Mouse (Mus musculus) T-helper 1 cell (primary cell): ENCODE measurements around the gene Rps5.
"Not testable (repeated sequence)": the region's sequence is repeated elsewhere in the genome, so short reads cannot be mapped to it uniquely, and the experiment has no call there.

Experiments
- in situ Hi-C: fragments of 300-600 bp; cut with MboI, MseI; formaldehyde crosslinking; loops from one replicate; pipeline ENCODE4 v1.15.1; 2025; ENCODE audit warnings: high pct_unique_total_duplicates

The Rps5 gene

GRCm38 (mm10) chr7:12927191-12927680 is 5.1 kb downstream of the Rps5 start, which contains the start of gene Rnf225:
Gene Rnf225 (plus strand): TSS chr7:12927416.
- in situ Hi-C loops: no loop called here

- in situ Hi-C loops: no loop called here
Observed at GRCm38 (mm10) chr7:12927693-12928589, 5.9 kb downstream of the Rps5 start.

GRCm38 (mm10) chr7:12933615-12934140 is 11.6 kb downstream of the Rps5 start:
- in situ Hi-C loops: no loop called here

GRCm38 (mm10) chr7:12934808-12935207 is 12.7 kb downstream of the Rps5 start:
- in situ Hi-C loops: no loop called here

GRCm38 (mm10) chr7:12937254-12937803 is 15.2 kb downstream of the Rps5 start:
- in situ Hi-C loops: not testable (repeated sequence)

GRCm38 (mm10) chr7:12940599-12940998 is 18.5 kb downstream of the Rps5 start:
- in situ Hi-C loops: loop anchor here (5.0 to 10.0 kb wide), 2 partner anchors 337 to 1674 kb away; partner anchors contain the start of genes Lig1 and Zswim9

GRCm38 (mm10) chr7:12943488-12943887 is 21.4 kb downstream of the Rps5 start:
- in situ Hi-C loops: loop anchor here (5.0 to 10.0 kb wide), 2 partner anchors 334 to 1671 kb away; partner anchors contain the start of genes Lig1 and Zswim9

- in situ Hi-C loops: loop anchor here (10.0 kb wide), 1 partner anchor 1666 kb away; no protein-coding TSS in a partner anchor
Observed at GRCm38 (mm10) chr7:12949032-12949871, 27.2 kb downstream of the Rps5 start.

- in situ Hi-C loops: loop anchor here (10.0 kb wide), 1 partner anchor 1665 kb away; no protein-coding TSS in a partner anchor
Observed at GRCm38 (mm10) chr7:12949872-12950229, 27.8 kb downstream of the Rps5 start.

- in situ Hi-C loops: no loop called here
Observed at GRCm38 (mm10) chr7:12954896-12955295, 32.8 kb downstream of the Rps5 start.

- in situ Hi-C loops: no loop called here
Observed at GRCm38 (mm10) chr7:12957511-12957910, 35.4 kb downstream of the Rps5 start.

GRCm38 (mm10) chr7:12958948-12959347 is 36.9 kb downstream of the Rps5 start:
- in situ Hi-C loops: no loop called here

- in situ Hi-C loops: no loop called here
Observed at GRCm38 (mm10) chr7:12959718-12960117, 37.6 kb downstream of the Rps5 start.

GRCm38 (mm10) chr7:12961511-12962141 is 39.5 kb downstream of the Rps5 start:
- in situ Hi-C loops: no loop called here

GRCm38 (mm10) chr7:12965678-12966091 is 43.6 kb downstream of the Rps5 start, which contains the start of gene Zfp324:
Gene Zfp324 (plus strand): TSS chr7:12965838.
- in situ Hi-C loops: no loop called here

GRCm38 (mm10) chr7:12966104-12966845 is 44.2 kb downstream of the Rps5 start:
- in situ Hi-C loops: no loop called here

GRCm38 (mm10) chr7:12970906-12971305 is 48.8 kb downstream of the Rps5 start:
- in situ Hi-C loops: loop anchor here (5.0 kb wide), 1 partner anchor 71 kb away; no protein-coding TSS in a partner anchor
